Mouse (Mus musculus): Measurements from ENCODE around the gene Hc. TPM values are rescaled to one million over a fixed set of nuclear protein-coding genes. Genes with fewer than 3 reads are reported as not detected.

The Hc gene
- polyA plus RNA-seq (2012): not detected in 2 replicates

- TF ChIP-seq GATA1 (IDR thresholded peaks at IDR 0.05; ENCODE audit: low read length): no peak
These were observed at the start of gene Hc for GRCm38 (mm10) chr2:35061338-35061737. Hc (minus strand) TSS chr2:35061438.

- TF ChIP-seq GATA1 (IDR thresholded peaks at IDR 0.05; ENCODE audit: low read length): no peak
These were observed 49.3 kb upstream of the Hc start for GRCm38 (mm10) chr2:35110521-35110920.

- no peak for TF ChIP-seq GATA1 (IDR thresholded peaks at IDR 0.05; ENCODE audit: low read length)
These were observed 48.7 kb upstream of the Hc start for GRCm38 (mm10) chr2:35109924-35110304.

GRCm38 (mm10) chr2:35109141-35109923, 48.1 kb upstream of the Hc start, which contains the start of gene Cntrl:
Cntrl (plus strand) TSS chr2:35109492.
- no peak for TF ChIP-seq GATA1 (IDR thresholded peaks at IDR 0.05; ENCODE audit: low read length)

GRCm38 (mm10) chr2:35108712-35109111, 47.5 kb upstream of the Hc start:
- no peak for TF ChIP-seq GATA1 (IDR thresholded peaks at IDR 0.05; ENCODE audit: low read length)

GRCm38 (mm10) chr2:35107984-35108635, 46.9 kb upstream of the Hc start:
- TF ChIP-seq GATA1 (IDR thresholded peaks at IDR 0.05; ENCODE audit: low read length): no peak

GRCm38 (mm10) chr2:35104843-35105242, 43.6 kb upstream of the Hc start:
- TF ChIP-seq GATA1 (IDR thresholded peaks at IDR 0.05; ENCODE audit: low read length): no peak

- no peak for TF ChIP-seq GATA1 (IDR thresholded peaks at IDR 0.05; ENCODE audit: low read length)
These were observed 42.3 kb upstream of the Hc start for GRCm38 (mm10) chr2:35103558-35103957.

- no peak for TF ChIP-seq GATA1 (IDR thresholded peaks at IDR 0.05; ENCODE audit: low read length)
These were observed 41.5 kb upstream of the Hc start for GRCm38 (mm10) chr2:35102777-35103176.

GRCm38 (mm10) chr2:35101443-35101842, 40.2 kb upstream of the Hc start, which contains the start of gene AI182371:
AI182371 (minus strand) TSS chr2:35101543.
- no peak for TF ChIP-seq GATA1 (IDR thresholded peaks at IDR 0.05; ENCODE audit: low read length)

GRCm38 (mm10) chr2:35100529-35100928, 39.3 kb upstream of the Hc start:
- no peak for TF ChIP-seq GATA1 (IDR thresholded peaks at IDR 0.05; ENCODE audit: low read length)

- TF ChIP-seq GATA1 (IDR thresholded peaks at IDR 0.05; ENCODE audit: low read length): no peak
These were observed 26.2 kb upstream of the Hc start for GRCm38 (mm10) chr2:35087418-35087817.

GRCm38 (mm10) chr2:35079166-35079565, 17.9 kb upstream of the Hc start:
- no peak for TF ChIP-seq GATA1 (IDR thresholded peaks at IDR 0.05; ENCODE audit: low read length)

- no peak for TF ChIP-seq GATA1 (IDR thresholded peaks at IDR 0.05; ENCODE audit: low read length)
These were observed 13.1 kb upstream of the Hc start for GRCm38 (mm10) chr2:35074328-35074727.

GRCm38 (mm10) chr2:35072547-35072946, 11.3 kb upstream of the Hc start:
- TF ChIP-seq GATA1 (IDR thresholded peaks at IDR 0.05; ENCODE audit: low read length): no peak

- TF ChIP-seq GATA1 (IDR thresholded peaks at IDR 0.05; ENCODE audit: low read length): no peak
These were observed 9.0 kb upstream of the Hc start for GRCm38 (mm10) chr2:35070275-35070674.

GRCm38 (mm10) chr2:35069124-35069523, 7.9 kb upstream of the Hc start:
- no peak for TF ChIP-seq GATA1 (IDR thresholded peaks at IDR 0.05; ENCODE audit: low read length)

Measured in G1E-ER4 (cell line).